Mouse (Mus musculus) thymus, adult 2 months (tissue): Measurements from ENCODE around the gene Acyp2. TPM values are rescaled to one million over a fixed set of nuclear protein-coding genes. Genes with fewer than 3 reads are reported as not detected.

Source experiments
- DNase-seq: peaks from one replicate; pipeline ENCODE4 v3.0.0; 2021
- H3K27ac ChIP-seq: fragments of 200-500 bp; 2 replicates; pipeline ENCODE4 v1.5.1; 2012; ENCODE audit warnings: low read length, control low read depth; ENCODE audit not compliant: control insufficient read depth, insufficient read depth
- H3K27me3 ChIP-seq: fragments of 200-500 bp; 2 replicates; pipeline ENCODE4 v1.6.1; 2012; ENCODE audit warnings: mild to moderate bottlenecking, low read length, moderate library complexity, mixed read lengths; ENCODE audit not compliant: control insufficient read depth, insufficient read depth
- H3K36me3 ChIP-seq: fragments of 200-500 bp; 2 replicates; pipeline ENCODE4 v1.6.1; 2012; ENCODE audit warnings: mild to moderate bottlenecking, low read length, moderate library complexity; ENCODE audit not compliant: control insufficient read depth, insufficient read depth
- H3K4me1 ChIP-seq: fragments of 200-500 bp; replicated peaks from 2 replicates; pipeline ENCODE4 v1.6.1; 2012; ENCODE audit warnings: low read length; ENCODE audit not compliant: control insufficient read depth, insufficient read depth
- H3K4me3 ChIP-seq: fragments of 200-500 bp; 2 replicates; pipeline ENCODE4 v1.5.1; 2012; ENCODE audit warnings: mild to moderate bottlenecking, low read length, control low read depth, moderate library complexity; ENCODE audit not compliant: control insufficient read depth, insufficient read depth
- CTCF ChIP-seq: fragments of 200-500 bp; IDR thresholded peaks from 2 replicates; pipeline ENCODE4 v1.5.1; 2012; ENCODE audit warnings: mild to moderate bottlenecking, control low read depth, low read length, moderate library complexity, borderline replicate concordance; ENCODE audit not compliant: control insufficient read depth, poor library complexity, insufficient read depth; ENCODE audit errors: extremely low read depth
- POLR2A ChIP-seq: fragments of 200-500 bp; IDR thresholded peaks from 2 replicates; pipeline ENCODE4 v1.6.1; 2012; ENCODE audit warnings: mild to moderate bottlenecking, low read length, control low read depth, moderate library complexity; ENCODE audit not compliant: control insufficient read depth, poor library complexity, insufficient read depth; ENCODE audit errors: extremely low read depth
- WGBS: fragments of 180-500 bp; shearing (Covaris S2); methylation state at CpG from one replicate; pipeline ENCODE4 v1.1.7; 2018; 5-methylcytosine and 5-hydroxymethylcytosine counted together
- polyA plus RNA-seq: library from polyadenylated mRNA; depleted of rRNA; stranded (reverse); fragments of >200 nt; gene quantifications from 2 replicates; pipeline ENCODE4 v1.2.3, GENCODE M21; 2012

Acyp2 gene
- polyA plus RNA-seq, 1 experiment = 2.9 TPM

DNA sequence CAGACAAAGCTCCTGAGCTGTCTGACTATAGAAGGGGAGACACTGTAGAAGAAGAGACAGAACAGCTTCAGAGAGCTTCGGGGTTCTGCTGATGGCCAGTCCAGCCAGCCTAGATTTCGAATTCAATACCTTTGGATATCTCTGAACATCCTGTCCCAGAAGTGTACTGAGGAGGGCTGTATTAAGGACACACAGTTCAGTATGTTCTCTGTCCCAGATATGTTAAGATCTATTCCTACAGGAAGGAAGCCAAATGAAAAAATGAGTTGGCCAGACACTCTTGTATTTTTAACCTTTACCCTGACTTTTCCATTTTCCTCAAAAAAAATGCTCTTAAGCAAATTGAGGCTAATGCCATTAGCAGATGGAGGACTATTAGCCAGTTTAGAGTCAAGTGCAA, 132.3 kb downstream of the Acyp2 start:
- Histone ChIP-seq H3K4me1 (no peaks in the 10 kb centered on the region), H3K27me3 (no peaks in the 10 kb centered on the region), H3K4me3 (no peak overlapping the region), H3K36me3 (no peaks in the 10 kb centered on the region), H3K27ac (no peak overlapping the region)
- no peak for TF ChIP-seq POLR2A
- no peak for TF ChIP-seq CTCF
- WGBS = 75% methylated on average over 2 of the region's 2 CpGs
- DNase-seq = no peak

DNA sequence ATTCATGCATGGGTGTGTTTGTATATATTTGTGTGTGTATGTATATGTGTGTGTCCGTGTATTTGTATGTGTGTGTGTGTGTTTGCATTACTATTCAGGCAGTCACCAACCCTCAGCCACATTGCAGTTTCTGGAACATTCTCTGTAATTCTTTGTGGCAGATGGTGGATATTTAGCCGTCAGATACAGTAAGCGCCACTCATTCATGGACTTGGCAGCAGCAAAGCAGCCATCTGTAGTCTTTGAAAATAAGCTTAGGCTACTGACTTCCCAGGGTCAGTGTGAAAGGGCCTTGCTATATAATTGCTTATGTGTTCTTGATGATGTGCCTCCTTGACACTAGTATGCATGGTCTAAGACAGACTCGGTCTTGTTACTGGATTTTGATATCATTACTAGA, 141.2 kb downstream of the Acyp2 start:
- H3K27me3 ChIP-seq = no peaks in the 10 kb centered on the region
- no peak for TF ChIP-seq CTCF
- TF ChIP-seq POLR2A = no peak
- no peaks in the 10 kb centered on the region for H3K36me3 ChIP-seq
- H3K4me1 ChIP-seq = no peaks in the 10 kb centered on the region
- H3K4me3 ChIP-seq = no peak overlapping the region
- WGBS = 94% methylated on average over 4 of the region's 4 CpGs
- no peak for DNase-seq
- no peak overlapping the region for H3K27ac ChIP-seq

DNA sequence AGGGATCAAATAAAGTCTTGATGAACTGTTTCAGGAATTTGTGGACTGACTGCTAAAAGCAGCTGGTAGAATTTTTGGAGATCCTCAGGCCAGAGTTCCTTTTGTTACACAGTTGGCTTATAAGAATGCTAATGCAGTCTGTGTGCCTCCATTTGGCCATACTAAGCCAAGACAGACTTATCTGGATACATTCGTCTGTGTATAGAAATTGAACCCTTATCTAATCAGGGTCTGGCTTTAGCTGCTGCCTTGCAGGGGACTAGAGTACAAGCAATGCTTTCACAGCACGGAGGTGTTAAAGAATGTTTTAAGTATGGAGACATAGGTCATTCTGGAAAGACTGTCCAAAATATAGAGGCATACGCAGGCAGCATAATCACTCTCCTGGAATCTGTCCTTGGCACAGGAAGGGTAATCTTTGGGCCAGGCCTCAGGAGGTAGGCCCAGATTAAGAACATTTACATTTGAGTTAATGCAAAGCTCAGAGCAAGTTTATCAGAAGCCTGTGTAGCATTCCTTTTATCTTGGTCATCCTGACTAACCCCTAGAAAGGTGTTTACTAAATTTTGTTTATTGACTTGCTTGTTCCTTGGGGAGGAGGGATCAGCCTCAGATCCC, 150.5 kb downstream of the Acyp2 start:
- no peak for TF ChIP-seq POLR2A
- no peak for TF ChIP-seq CTCF
- H3K27ac ChIP-seq = no peak overlapping the region
- 91% methylated on average over 3 of the region's 3 CpGs for WGBS
- H3K36me3 ChIP-seq = no peaks in the 10 kb centered on the region
- no peak for DNase-seq
- H3K4me1 ChIP-seq = no peaks in the 10 kb centered on the region
- no peak overlapping the region for H3K4me3 ChIP-seq
- no peaks in the 10 kb centered on the region for H3K27me3 ChIP-seq

DNA sequence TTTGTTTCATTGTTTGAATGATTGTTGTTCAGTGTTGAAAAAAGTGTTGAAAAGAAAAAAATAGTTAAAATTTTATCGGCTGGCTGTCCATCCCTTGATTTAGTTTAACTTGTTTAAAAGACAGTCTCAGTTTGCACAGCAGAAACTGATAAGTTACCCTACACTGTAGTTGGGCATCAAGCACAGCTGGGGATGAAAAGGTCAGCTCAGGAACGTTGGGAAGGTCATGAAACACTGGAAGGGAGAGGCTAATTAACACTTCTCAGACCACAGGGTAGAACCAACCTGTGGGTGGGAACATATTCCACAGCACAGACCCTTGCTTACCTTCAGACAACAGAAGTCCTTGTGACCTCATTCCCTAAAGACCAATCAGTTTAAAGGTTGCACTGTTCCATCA, 152.2 kb downstream of the Acyp2 start:
- DNase-seq = no peak
- Histone ChIP-seq H3K27ac (no peak overlapping the region), H3K36me3 (no peaks in the 10 kb centered on the region), H3K4me3 (no peak overlapping the region), H3K4me1 (no peaks in the 10 kb centered on the region), H3K27me3 (no peaks in the 10 kb centered on the region)
- TF ChIP-seq POLR2A (no peak), CTCF (no peak)
- 69% methylated on average over 2 of the region's 2 CpGs for WGBS

DNA sequence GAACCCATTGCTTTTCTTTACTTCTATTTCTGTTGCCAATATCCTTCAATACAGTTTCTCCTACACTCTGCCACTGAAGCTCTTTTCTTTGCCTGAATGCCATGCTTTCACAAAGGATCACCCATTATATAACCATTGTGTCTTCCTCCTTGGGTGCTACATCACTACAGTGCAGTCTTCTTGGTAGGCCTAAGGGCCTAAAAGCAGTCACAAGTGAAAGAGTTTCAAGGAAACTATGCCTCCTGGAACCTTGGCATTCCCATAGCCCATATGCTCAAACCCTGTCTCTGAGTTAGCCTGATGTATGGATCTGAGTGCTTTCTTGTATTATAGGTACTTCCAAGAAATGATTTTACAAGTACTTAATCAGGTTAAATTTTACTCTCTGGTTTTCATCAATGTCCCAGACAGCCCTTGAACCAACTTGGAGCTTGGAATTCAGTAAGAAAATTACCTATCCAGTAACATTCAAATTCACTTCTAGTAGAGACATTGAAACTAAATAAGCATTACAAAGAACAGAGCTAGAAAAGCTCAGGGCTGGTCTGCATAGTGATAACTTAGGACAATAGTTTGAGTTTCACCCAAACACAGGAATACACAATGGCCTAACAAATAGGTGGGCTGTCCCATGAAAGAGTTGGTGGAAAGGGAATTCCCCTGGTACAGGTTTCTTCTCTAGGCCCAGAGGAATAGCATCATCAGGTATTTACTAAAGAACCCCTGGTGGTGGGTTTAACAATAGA, 157.7 kb downstream of the Acyp2 start:
- DNase-seq = no peak
- no peaks in the 10 kb centered on the region for H3K36me3 ChIP-seq
- H3K27ac ChIP-seq = no peak overlapping the region

DNA sequence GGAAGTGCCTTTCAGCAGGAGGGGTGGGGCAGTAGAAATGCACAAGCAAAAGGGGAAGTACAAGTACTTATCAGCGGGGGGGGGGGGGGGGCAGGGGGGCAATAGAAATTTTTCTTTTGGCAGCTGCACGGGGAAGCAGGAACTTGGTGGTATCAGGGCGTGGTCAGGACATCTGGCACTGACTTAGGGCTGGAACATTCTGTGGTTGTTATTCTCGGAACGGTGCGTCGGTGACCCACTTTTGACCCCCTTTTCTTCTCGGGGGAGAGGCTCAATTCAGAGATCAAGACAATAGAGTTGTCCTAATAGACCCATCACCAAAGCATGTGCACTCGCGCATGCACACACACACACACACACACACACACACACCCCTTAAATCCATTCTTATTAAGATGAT, 161.2 kb downstream of the Acyp2 start:
- TF ChIP-seq POLR2A (no peak), CTCF (no peak)
- Histone ChIP-seq H3K4me3 (no peak overlapping the region), H3K27me3 (no peaks in the 10 kb centered on the region), H3K27ac (no peak overlapping the region), H3K36me3 (no peaks in the 10 kb centered on the region), H3K4me1 (no peaks in the 10 kb centered on the region)
- DNase-seq = no peak
- 74% methylated on average over 10 of the region's 10 CpGs for WGBS

More for the DNA sequence above, 157.7 kb downstream of the Acyp2 start:
- Histone ChIP-seq H3K27me3 (no peaks in the 10 kb centered on the region), H3K4me3 (no peak overlapping the region), H3K4me1 (no peaks in the 10 kb centered on the region)
- TF ChIP-seq CTCF = no peak
- no peak for TF ChIP-seq POLR2A
